Mouse (Mus musculus): Measurements from ENCODE around the gene Siah1a.

GRCm38 (mm10) chr8:86728224-86728950, 17.3 kb downstream of the Siah1a start:
- TF ChIP-seq CTCF (IDR thresholded peaks at IDR 0.05; ENCODE audit: low read depth, low read length) (no peak), POLR2A (IDR thresholded peaks at IDR 0.05; ENCODE audit: extremely low read depth, insufficient read depth, low read length) (no peak)

Measured in liver, adult 2 months (tissue).